Mouse (Mus musculus): ENCODE results near the gene Mia3.
"Not testable (repeated sequence)": the region's sequence is repeated elsewhere in the genome, so short reads cannot be mapped to it uniquely, and the experiment has no call there.

The Mia3 gene

DNA sequence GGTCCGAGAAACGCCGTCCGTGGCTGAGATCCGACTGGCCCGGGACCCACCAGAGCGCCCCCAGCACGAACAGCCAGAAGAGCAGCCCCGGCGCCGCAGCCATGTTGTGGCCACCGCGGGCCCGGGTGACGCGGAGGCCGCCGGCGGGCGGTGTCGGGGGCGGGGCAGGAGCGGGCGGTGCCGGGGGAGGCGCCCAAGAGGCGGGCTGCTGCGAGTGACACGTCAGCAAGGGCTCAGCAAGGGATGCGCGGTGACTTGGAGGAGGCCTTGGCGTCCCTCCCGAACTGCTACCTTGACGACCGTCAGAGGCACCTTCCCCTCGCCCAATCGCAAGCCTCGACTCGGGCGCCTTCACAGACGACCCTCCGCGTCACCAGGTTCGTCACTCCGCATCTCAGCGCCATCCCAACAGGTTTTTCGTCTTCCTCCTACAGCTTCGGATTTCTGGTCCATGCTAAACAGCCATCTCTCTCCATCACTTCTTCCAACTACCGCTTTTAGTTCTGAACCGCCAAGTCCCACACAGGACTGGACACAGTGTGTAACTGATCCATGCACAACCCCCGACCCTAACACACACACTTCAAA is at the start of gene Mia3:
Gene Mia3, minus strand, starts transcription at position 127 of the 588 bp plus-strand sequence.
- peak; percentile 99 for DNase-seq

DNA sequence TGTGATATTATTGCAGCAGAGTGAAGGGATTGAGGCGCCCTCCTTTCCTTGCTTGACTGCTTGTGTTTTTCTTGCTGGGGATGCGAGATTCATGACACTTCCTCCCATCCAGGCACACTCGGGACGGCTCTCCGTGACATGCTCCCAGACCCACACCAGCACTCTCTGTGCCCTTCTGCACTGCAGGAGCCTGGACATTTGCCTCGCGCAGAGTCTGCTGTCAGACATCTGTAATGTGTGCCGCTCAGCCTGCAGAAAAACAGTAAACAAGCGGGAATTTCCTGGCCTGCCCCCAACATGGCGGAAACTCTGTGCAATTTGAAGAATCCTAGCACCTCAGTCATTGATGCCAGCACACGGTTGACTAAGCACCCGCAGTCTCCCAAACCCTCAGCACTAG is 48.5 kb upstream of the Mia3 start, which contains the start of gene Hhipl2:
Gene Hhipl2, plus strand, starts transcription at position 343 of the 400 bp plus-strand sequence.
- DNase-seq: peak in 1 of 2 experiments; percentile 19

DNA sequence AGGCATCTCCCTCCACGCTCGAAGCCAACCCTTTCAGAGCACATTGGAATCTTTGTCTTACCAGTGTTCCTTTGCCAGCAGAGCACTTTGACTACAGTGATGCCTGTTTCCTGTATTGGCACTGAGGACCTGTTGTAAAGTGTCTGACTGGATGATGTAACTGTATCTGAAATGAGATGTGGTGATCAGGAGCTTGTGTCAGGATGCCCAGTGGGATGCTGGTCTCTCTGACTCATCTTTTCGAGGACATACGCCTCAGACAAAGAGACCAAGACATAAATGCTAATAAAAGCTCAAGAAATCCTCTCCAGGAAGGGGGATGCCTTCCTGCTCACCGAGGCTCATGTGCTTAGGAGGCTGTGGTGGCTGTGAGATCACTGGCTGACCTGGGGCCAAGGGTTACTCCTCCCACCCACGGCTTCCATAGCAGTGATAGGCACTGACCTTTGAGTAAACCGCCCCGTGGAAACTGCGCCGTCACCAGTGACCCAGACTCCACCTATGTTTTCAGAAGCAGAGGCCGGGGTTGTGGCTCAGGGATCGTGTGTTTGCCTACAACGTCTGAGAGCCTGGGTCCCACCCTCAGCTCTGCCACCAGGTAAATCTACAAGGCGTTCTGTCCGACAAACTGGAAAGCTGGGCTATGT is 44.9 kb upstream of the Mia3 start:
- DNase-seq: no peak

DNA sequence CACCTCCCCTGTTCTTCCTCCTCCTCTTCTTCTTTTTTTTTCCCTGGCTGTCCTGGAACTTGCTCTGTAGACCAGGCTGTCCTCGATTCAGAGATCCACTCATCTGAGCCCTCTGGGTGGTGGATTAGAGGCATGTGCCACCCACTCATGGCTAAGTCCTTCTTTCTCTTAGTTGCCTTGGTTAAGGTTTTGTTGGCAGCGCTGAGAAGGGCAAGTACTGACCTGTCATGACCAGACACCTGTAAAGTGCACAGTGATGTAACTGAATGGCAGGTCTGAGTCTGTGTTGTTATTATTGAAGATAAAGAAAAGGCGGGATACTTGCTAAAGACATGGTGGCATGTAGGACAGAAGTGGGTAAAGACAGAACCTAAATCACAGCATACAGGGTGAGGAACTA is 34.0 kb upstream of the Mia3 start:
- DNase-seq: no peak

DNA sequence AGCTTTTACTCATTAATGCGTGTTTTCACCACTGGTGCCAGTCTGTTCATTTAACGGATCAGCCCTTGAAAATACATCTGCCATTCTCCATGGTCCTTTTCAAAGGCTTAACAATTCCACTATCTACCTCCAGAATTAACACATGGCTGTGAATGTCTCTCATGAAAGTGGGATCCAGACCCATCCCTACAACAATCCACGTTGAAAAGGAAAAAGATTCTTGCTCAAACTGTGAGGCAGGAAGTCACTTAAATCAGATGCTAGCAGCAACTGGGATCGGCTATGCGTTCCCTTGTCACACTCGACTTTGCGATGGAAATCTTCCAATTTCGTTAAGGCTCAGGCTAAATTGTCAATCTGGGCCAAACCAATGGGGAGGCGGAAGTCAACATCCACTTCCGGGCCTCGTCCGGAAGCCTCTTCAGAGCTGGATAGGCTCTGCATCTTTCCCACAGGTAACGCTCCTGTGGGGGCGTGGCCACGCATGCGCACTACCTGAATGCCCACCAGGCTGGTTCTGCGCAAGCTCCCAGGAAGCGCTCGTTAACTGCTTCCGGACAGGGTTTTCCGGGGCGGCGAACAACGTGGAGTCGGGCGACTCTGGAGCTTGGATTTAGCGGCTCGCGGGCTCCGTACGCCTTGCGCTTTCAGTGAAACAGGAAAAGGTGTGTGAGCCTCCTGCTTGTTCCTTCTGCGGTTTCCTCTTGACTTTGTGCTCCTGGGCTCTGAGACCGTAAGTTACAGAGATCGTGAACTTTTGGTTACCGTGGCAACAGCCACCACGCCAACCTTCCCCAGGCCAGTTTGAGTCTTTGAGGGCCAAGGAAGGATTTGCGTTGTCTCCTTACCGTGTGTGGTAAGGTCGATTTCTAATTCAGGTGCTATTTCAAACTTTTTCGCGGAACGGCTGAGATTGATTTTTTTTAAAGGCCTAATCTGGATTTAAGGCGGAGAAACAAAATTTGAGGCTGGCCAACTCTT is 19.4 kb upstream of the Mia3 start, which contains the start of gene Taf1a:
Gene Taf1a, plus strand, starts transcription at position 556 of the 981 bp plus-strand sequence.
- peak; percentile 95 to 97 for DNase-seq

DNA sequence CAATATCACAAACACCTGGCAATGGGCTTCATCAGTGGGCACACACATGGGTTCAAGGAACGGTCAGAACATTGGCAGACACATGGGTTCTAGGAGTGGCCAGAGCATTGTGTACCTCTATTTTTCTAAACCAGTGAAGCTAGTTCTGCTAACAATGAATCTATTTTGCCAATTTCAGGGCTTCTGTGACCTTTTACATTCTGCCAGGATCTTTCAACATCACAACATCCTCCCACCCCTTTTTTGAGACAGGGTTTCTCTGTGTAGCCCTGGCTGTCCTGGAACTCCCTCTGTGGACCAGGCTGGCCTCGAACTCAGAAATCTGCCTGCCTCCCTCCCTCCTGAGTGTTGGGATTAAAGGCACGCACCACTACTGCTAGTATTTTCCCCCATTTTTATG is 18.1 kb upstream of the Mia3 start:
- not testable (repeated sequence) for DNase-seq

DNA sequence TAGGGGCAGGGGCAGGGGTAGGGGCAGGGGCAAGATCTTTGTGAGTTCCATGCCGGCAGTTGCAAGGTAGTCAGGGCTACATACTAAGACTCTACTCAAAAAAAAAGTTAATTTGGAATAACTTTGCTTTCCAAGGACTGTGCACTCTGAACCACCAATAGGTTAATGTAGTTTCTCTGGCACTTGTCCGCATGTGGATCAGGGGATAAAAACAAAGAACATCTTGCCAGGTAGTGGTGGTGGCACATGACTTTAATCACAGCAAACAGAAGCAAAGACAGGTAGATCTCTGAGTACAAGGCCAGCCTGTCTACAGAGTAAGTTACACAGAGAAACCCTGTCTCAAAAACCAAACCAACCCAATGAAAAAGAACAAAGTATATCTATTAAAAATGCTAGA is 13.3 kb upstream of the Mia3 start:
- DNase-seq: no peak

DNA sequence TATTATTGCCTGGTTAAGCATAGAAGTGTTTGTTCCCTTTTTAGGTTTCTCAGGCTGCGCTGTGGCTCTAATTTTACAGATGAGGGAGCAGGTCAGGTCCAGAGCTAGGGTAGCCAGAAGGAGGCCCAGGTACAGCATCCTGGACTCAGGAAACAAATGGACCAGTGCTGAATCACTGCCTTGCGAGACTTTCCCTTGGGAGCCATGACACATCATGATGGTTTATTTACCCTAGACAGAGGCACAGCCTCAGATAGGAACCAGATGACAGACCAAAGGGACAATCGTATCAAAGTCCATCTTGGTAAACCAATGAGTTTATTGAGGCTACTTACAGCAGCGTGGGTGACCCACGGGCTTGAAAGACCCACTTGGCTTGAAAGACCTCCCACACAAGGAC is 12.5 kb upstream of the Mia3 start:
- DNase-seq: no peak

DNA sequence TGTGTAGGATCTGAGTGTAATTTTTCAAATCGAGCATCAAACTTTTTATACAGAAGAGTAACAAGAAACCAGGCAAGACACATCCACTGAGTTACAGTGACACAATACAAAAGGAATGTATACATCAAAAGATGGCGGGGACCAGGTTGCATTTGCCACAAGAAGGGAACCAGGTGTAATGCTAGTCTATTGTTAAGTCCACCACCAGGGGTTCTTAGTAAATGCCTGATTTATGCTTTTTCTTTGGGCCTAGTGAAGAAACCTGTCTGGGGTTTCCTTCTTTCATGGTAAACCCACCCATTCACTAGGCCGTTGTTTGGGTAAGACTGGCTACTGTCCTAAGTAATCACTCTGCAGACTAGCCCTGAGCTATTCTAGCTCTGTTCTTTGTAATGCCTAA is 10.0 kb upstream of the Mia3 start:
- DNase-seq: not testable (repeated sequence)

DNA sequence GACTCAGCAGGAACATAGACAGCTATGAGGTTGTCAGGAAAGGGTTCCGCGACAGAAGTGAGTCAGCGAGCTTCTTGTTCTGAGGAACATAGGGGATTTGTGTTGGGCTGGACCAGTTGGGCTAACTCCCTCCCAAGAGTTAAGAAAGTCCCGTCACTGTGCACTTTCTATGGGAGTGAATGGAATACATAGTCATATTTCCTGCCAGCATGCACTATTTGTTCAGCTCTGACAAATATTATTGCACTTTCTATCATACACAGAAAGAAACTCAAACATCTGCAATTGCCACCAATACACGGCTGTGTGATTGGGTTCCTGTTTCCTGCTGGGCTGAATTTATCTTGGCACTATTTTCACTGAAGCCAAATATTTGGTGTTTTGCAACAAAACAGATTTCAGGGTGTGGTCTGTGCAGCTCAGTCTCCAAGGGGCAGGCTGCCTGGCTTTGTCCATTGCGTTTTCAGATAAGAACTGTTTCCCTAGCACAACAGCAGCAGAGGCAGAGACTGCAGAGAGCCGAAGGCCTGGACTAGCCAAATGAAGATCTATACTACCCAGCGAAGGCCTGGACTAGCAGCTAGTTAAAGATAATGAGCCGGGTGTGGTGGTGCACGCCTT is 9.1 kb upstream of the Mia3 start:
- DNase-seq: no peak

DNA sequence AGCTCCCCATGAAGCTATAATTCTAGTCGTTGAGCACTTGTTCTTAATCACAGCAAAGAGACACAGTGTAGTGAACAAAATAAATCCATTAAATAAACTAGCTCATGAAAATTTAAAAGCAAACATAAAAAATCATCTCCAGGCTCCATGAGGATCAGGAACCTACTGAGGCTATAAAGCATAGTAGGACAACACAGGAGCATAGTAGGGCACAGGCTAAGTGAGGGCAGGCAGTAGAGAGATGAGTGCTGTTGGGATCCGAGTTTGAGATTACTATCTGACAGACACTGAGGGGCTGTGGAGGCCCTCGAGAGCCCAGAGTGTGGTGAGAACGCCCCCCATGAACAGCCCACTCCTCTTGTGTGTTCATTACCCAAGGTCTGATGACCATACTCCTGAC is 7.7 kb upstream of the Mia3 start:
- no peak for DNase-seq

DNA sequence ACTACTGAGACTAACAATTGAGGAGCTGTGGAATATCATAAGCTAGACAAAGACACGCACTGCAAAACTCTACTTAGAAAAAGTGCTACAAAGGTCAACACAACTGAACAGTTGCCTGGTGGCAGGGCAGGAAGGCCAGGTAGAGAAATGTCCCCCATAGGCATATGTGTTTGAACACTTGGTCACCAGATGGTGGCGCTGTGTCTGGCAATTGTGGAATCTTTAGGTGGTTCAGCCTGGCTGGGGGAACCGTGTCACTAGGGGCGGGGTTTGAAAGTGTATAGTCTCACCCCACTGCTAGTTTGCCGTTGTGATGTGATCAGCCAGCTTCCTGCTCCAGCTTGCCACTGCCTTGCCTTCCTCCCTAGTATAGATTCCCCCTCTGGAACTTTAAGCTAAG is 5.4 kb upstream of the Mia3 start:
- no peak for DNase-seq

DNA sequence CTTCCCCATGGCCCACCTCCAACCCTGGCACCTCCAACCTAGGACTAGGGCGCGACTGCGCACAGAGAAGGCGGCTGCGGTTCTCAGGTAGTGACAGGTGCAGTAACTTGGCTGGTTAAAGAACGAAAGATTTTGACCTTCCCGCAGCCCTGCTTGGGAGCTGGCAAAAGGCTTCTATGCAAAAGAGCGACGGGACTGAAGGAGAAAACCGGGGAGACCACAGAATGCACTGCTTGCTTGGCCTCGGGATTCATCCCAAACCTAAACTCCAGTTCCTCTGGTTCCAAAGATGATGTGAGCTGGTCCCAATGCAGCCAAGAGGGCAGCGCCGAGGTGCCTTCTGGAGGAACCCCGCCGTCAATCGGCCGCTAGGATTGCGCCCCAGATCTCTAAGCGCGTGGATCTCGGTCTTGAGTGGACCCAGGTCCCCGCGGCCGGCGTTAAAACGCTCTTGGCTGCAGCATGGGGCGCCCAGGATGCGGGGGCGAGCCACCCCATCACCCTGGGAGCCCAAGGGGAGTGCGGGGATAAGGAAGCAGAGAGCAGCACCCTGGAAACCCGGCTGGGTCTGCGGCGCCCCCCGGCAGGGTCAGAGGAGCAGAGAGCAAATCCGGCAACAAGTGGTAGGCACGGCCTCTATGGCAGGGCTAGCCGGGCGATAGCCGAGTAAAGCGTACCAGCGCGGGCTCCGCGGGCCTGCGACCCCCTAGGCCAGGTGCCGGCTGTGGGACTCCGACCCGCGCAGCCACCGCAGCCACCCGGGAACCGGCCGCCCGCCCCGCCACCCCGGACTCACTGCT is 552 bp downstream of the Mia3 start:
- peak; percentile 57 to 58 for DNase-seq

DNA sequence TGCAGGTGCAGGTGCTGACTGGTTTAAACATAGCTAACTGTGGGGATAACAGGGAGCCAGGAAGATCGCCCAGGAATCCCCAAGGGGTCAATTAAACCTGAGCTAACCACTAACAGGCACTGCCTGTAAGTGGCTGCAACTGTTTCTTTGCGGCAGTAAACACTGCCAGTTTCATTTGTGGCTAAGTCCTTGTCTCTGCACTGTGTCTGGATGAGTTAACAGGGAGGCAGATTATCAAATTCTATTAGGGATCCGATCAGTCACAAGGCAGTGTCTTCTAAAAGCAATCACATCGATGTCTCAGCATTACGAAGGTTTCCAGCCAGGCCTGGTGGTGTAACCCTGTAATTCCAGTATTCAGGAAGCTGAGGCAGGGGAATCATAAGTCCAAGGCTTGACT is 3.0 kb downstream of the Mia3 start:
- DNase-seq: no peak

DNA sequence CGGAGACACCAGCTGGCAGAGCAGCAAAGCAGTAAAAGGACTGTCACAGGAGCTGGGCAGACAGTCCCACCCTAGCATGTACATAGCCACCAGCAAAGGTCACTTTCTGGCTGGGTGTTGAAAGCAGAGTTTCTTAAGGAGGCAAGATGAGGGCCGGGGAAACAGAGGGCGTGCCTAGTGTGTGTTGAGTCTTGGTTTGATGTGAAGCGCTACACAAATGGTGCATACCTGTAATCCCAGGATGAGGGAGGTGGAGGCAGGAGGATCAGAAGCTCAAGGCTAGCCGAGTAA is 5.8 kb downstream of the Mia3 start:
- DNase-seq: no peak

DNA sequence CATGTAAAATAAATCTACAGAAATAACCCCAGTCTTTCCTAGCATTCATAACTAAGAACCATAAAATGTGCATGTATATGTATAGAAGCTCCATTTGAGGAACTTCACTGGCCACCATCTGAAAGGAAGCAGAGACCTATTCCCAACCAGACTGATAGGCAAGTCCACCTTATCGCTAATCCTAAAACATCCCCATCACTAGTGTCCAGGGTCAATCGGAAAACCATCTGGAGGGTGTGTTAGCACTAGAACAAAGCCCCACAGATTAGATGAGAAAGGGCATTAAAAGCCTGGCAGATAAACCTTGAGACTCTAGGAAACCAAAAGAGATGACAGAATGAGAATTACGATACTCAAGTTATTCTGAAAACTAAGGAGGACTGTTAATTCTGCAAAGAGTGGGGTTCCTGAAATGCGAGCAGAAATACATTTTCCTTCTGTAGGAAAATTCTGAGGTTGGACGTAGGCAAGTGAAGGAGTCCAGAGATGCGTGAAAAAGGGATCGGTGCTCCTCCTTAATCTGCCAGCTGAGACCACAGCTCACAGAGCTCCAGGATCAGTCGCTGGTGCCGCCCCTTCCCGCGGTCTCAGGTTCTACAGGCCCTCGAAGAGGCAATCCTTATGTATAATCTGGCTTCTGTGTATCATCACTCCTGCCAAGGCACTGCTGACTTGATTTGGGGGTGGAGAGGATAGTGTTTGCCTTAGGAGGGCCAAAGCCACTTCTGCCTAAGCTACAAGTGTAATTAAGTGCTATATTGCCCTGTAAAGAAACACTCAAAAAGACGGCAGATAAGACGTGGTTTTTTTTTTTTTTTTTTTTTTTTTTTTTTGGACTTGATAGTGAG is 6.4 kb downstream of the Mia3 start:
- no peak for DNase-seq

DNA sequence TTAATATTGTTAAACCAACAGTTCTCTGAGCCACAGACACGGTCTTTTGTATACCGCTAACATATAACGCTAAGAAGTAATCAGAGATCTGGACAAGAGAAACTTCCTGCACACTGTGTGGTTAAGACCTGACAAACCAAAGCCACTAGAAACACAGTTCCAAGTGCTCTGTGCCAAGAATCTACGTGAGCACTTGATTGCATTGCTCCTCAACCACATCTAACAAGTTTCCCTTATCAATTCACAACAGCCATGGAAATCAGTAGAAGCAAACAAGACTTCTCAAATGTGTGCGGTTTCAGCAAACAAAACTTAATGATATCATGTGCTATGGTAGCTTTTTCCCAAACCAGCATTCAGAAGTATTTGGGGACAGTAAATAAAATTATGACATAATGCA is 7.1 kb downstream of the Mia3 start:
- no peak for DNase-seq

DNA sequence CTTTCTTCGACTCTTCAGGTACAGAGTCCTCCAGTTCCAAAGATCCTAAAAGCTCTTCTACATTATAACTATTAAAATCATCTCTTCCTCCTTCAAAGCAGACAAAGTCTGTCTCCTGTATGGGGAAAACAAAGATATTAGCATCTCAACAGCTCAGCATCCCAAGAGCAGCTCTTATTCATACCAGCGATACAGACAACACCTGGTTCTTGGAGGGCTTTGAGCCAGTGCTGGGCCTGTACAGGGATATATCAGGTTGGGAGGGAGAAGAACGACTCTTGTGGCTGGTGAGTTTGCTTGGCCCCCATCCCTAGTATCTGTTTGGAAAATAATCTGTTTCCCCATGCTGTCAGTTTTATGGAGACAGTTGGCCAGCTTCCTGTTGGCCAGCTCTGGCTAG is 10.5 kb downstream of the Mia3 start:
- no peak for DNase-seq

DNA sequence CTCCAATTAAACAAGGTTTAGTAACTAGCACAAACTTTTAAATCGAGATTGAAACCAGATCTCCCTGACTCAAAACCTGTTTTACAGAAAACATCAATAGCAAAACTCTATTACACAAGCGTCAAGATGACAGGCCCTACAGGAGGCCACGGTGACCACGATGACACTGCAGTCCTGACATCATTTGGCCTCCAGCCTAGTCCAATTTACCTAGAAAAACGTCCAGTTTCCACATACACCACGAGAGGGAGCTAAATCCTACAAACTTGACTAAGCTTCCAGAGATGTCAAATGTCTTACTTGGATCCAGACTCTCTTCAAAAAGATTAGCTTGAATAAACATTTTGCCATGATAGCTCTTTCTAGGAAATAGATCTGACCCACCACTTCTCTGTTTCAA is 19.5 kb downstream of the Mia3 start:
- peak; percentile 85 to 92 for DNase-seq

DNA sequence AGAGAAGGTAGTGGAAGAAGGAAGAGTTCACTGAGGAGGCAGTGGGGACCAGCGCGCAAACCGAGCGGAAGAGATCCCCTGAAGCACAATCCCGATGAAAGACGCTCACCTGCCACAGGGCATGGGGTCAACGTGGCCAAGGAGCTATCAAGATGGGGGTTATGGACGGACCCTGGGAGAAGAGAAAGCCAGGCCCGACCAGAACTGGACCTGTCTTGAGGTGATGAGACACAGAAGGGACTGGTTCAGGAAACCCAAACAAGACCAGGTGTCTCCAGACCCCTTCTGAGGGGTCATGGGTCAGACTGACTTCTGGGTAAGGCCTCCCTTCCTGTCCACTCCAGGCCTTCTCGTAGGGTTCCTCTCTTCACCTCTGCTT is 23.5 kb downstream of the Mia3 start:
- no peak for DNase-seq
